Mouse (Mus musculus) lung, postnatal 0 days (tissue): ENCODE measurements around the gene Defb9. TPM values are rescaled to one million over a fixed set of nuclear protein-coding genes. Genes with fewer than 3 reads are reported as not detected.
"Not testable (repeated sequence)": the region's sequence is repeated elsewhere in the genome, so short reads cannot be mapped to it uniquely, and the experiment has no call there.

Experiments
- ATAC-seq: fragments of 200-750 bp; cut with Nextera tagmentation; 2 replicates; pipeline ENCODE4 v1.8.0; 2017; ENCODE audit warnings: moderate library complexity
- DNase-seq: peaks from one replicate; pipeline ENCODE4 v3.0.0-alpha.2; 2016; ENCODE audit warnings: low spot score
- H3K27ac ChIP-seq: fragments of 300-500 bp; sonication (generic); 2 replicates; pipeline ENCODE4 v1.5.1; 2014; ENCODE audit warnings: antibody characterized with exemption, mild to moderate bottlenecking, low read length, mixed read lengths
- H3K27me3 ChIP-seq: fragments of 300-500 bp; sonication (generic); replicated peaks from 2 replicates; pipeline ENCODE4 v1.6.1; 2014; ENCODE audit warnings: low read length, mixed read lengths; ENCODE audit not compliant: insufficient read depth
- H3K36me3 ChIP-seq: fragments of 300-500 bp; sonication (generic); 2 replicates; pipeline ENCODE4 v1.6.1; 2014; ENCODE audit warnings: low read length, mixed read lengths; ENCODE audit not compliant: insufficient read depth
- H3K4me1 ChIP-seq: fragments of 300-500 bp; sonication (generic); 2 replicates; pipeline ENCODE4 v1.6.1; 2014; ENCODE audit warnings: antibody characterized with exemption, low read depth, low read length, mixed read lengths; ENCODE audit not compliant: insufficient read depth
- H3K4me2 ChIP-seq: fragments of 300-500 bp; sonication (generic); replicated peaks from 2 replicates; pipeline ENCODE4 v1.6.1; 2014; ENCODE audit warnings: low read depth, mild to moderate bottlenecking, low read length, moderate library complexity, mixed read lengths
- H3K4me3 ChIP-seq: fragments of 300-500 bp; sonication (generic); 2 replicates; pipeline ENCODE4 v1.5.1; 2014; ENCODE audit warnings: low read depth, low read length
- H3K9ac ChIP-seq: fragments of 300-500 bp; sonication (generic); replicated peaks from 2 replicates; pipeline ENCODE4 v1.6.1; 2014; ENCODE audit warnings: low read depth, mild to moderate bottlenecking
- H3K9me3 ChIP-seq: fragments of 300-500 bp; sonication (generic); 2 replicates; pipeline ENCODE4 v1.6.1; 2016; ENCODE audit warnings: low read length, mixed read lengths
- CTCF ChIP-seq: IDR thresholded peaks from 2 replicates; pipeline ENCODE4 v1.5.1; 2016; ENCODE audit warnings: antibody characterized with exemption, mild to moderate bottlenecking
- EP300 ChIP-seq: IDR thresholded peaks from 2 replicates; pipeline ENCODE4 v1.6.1; 2016; ENCODE audit warnings: antibody characterized with exemption, mild to moderate bottlenecking, control low read depth
- WGBS: fragments of 180-500 bp; shearing (Covaris S2); extraction: QIAGEN DNeasy Blood & Tissue Kit; methylation state at CpG from one replicate; pipeline ENCODE4 v1.1.7; 2014; 5-methylcytosine and 5-hydroxymethylcytosine counted together
- polyA plus RNA-seq: library from polyadenylated mRNA; unstranded; fragments of >200 nt; fragmentation: Nextera tagmentation; extraction: Ambion mirVana; gene quantifications from 2 replicates; pipeline ENCODE4 v1.2.1, GENCODE M21; 2015

Gene Defb9
- polyA plus RNA-seq, result not detected in 2 replicates

- not testable (repeated sequence) for H3K9me3 ChIP-seq, H3K27ac ChIP-seq, H3K9ac ChIP-seq, DNase-seq, H3K4me1 ChIP-seq, H3K4me3 ChIP-seq, ATAC-seq, H3K27me3 ChIP-seq, H3K4me2 ChIP-seq, H3K36me3 ChIP-seq
Measured at GRCm38 (mm10) chr8:21885321-21885720, at the start of gene Defb9. TSS of gene Defb9 (minus strand) at chr8:21885421.

GRCm38 (mm10) chr8:21932610-21933009 lies 47.4 kb upstream of the Defb9 start, which contains the start of gene Defb15:
TSS of gene Defb15 (minus strand) at chr8:21932710.
- DNase-seq, result no peak
- Histone ChIP-seq H3K4me2 (no peak within 1 kb of the TSS), H3K27ac (no peak within 1 kb of the TSS), H3K9ac (no peak within 1 kb of the TSS), H3K27me3 (no peaks in the 10 kb centered on the region), H3K9me3 (no peaks in the 10 kb centered on the region), H3K4me1 (no peaks in the 10 kb centered on the region), H3K4me3 (no peak within 1 kb of the TSS), H3K36me3 (no peaks in the 10 kb centered on the region)
- 87% methylated on average over 6 of the region's 6 CpGs for WGBS
- no peak for ATAC-seq
- TF ChIP-seq EP300 (no peak), CTCF (no peak)

GRCm38 (mm10) chr8:21930754-21931153 lies 45.5 kb upstream of the Defb9 start:
- not testable (repeated sequence) for ATAC-seq, DNase-seq, H3K27ac ChIP-seq, H3K36me3 ChIP-seq, H3K9ac ChIP-seq, H3K4me1 ChIP-seq, H3K4me2 ChIP-seq, H3K27me3 ChIP-seq, H3K9me3 ChIP-seq, H3K4me3 ChIP-seq
- 74% methylated on average over 3 of the region's 3 CpGs for WGBS

- TF ChIP-seq EP300 (no peak), CTCF (no peak)
- no peaks in the 10 kb centered on the region for H3K27me3 ChIP-seq
- no peaks in the 10 kb centered on the region for H3K4me1 ChIP-seq
- no peak overlapping the region for H3K9ac ChIP-seq
- WGBS, result 76% methylated on average over 3 of the region's 3 CpGs
- no peaks in the 10 kb centered on the region for H3K36me3 ChIP-seq
- no peak overlapping the region for H3K27ac ChIP-seq
- no peak overlapping the region for H3K4me3 ChIP-seq
- H3K4me2 ChIP-seq, result no peak overlapping the region
- H3K9me3 ChIP-seq, result no peaks in the 10 kb centered on the region
- no peak for DNase-seq
- no peak for ATAC-seq
Measured at GRCm38 (mm10) chr8:21915625-21916024, 30.4 kb upstream of the Defb9 start.

- H3K4me2 ChIP-seq, result no peak overlapping the region
- no peaks in the 10 kb centered on the region for H3K36me3 ChIP-seq
- H3K27ac ChIP-seq, result no peak overlapping the region
- no peak for ATAC-seq
- no peak for DNase-seq
- H3K4me3 ChIP-seq, result no peak overlapping the region
- H3K9me3 ChIP-seq, result no peaks in the 10 kb centered on the region
- no peaks in the 10 kb centered on the region for H3K4me1 ChIP-seq
- 19% methylated on average over 2 of the region's 2 CpGs for WGBS
- no peaks in the 10 kb centered on the region for H3K27me3 ChIP-seq
- no peak for TF ChIP-seq EP300
- TF ChIP-seq CTCF, result no peak
- H3K9ac ChIP-seq, result no peak overlapping the region
Measured at GRCm38 (mm10) chr8:21912554-21912953, 27.3 kb upstream of the Defb9 start.

- Histone ChIP-seq H3K27me3 (no peaks in the 10 kb centered on the region), H3K27ac (no peak overlapping the region), H3K4me1 (no peaks in the 10 kb centered on the region), H3K9ac (no peak overlapping the region), H3K4me2 (no peak overlapping the region), H3K36me3 (no peaks in the 10 kb centered on the region), H3K4me3 (no peak overlapping the region), H3K9me3 (no peaks in the 10 kb centered on the region)
- WGBS, result 7% methylated on average over 1 of the region's 1 CpGs
- ATAC-seq (no peak), DNase-seq (no peak)
- TF ChIP-seq EP300, result no peak
- no peak for TF ChIP-seq CTCF
Measured at GRCm38 (mm10) chr8:21911931-21912330, 26.7 kb upstream of the Defb9 start.

GRCm38 (mm10) chr8:21906290-21906689 lies 21.1 kb upstream of the Defb9 start, which contains the start of gene Defb11:
TSS of gene Defb11 (minus strand) at chr8:21906412.
- DNase-seq, H3K9ac ChIP-seq, H3K27ac ChIP-seq, H3K4me2 ChIP-seq, H3K9me3 ChIP-seq, H3K27me3 ChIP-seq, ATAC-seq, H3K36me3 ChIP-seq, H3K4me3 ChIP-seq, H3K4me1 ChIP-seq: not testable (repeated sequence)

GRCm38 (mm10) chr8:21858586-21858985 lies 26.6 kb downstream of the Defb9 start, which contains the start of gene Defb10:
TSS of gene Defb10 (plus strand) at chr8:21858901.
- H3K27ac ChIP-seq, H3K9ac ChIP-seq, H3K4me2 ChIP-seq, H3K9me3 ChIP-seq, H3K4me3 ChIP-seq, DNase-seq, ATAC-seq, H3K27me3 ChIP-seq, H3K4me1 ChIP-seq, H3K36me3 ChIP-seq: not testable (repeated sequence)
- 43% methylated on average over 1 of the region's 1 CpGs for WGBS
